7 mouse cellular contexts compared by ENCODE assay signal in the genomic region with DNA sequence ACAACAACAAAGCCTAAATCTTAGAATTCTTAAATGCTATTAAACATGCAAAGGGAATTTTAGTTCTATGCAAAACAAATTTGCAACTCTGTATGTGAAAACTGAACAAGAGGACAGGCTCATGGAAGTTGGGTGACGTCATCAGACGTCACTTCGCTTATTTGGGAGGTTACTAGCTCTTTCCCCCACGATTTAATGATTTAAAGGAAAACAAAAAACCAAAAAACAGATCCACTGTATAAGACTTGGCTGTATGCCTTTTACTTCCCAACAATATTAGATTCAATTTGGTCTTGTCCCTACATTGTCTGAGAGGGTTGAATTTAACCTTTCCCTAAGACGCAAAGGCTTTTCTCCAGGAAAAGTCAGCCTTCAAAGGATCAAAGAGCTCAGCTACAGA. TPM values are rescaled to one million over a fixed set of nuclear protein-coding genes. Genes with fewer than 3 reads are reported as not detected.
DNase-seq lines count a peak whose midpoint lies in the region; ATAC-seq and TF ChIP-seq lines count a peak whose summit lies in the region.

A gene (plus strand): TSS at position 130 of the 400 bp plus-strand sequence.

- peak within 1 kb of the TSS; percentile 78 for H3K9ac ChIP-seq in kidney, postnatal 0 days (ENCODE audit: low read depth, low read length)
- H3K9ac ChIP-seq in liver, postnatal 0 days (replicated peaks) = peak within 1 kb of the TSS; percentile 86
- peak within 1 kb of the TSS; percentile 89 for H3K9ac ChIP-seq in stomach, embryonic 16.5 days (ENCODE audit: low read length)

- TF ChIP-seq EP300 in liver, postnatal 0 days (IDR thresholded peaks at IDR 0.05; ENCODE audit: low read depth) = no peak

- WGBS in kidney, postnatal 0 days = 3% methylated on average over 5 of the region's 5 CpGs
- WGBS in liver, postnatal 0 days (ENCODE audit: insufficient replicate concordance) = 14% methylated on average over 5 of the region's 5 CpGs
- 6% methylated on average over 5 of the region's 5 CpGs for WGBS in stomach, embryonic 16.5 days

- H3K36me3 ChIP-seq in kidney, postnatal 0 days (ENCODE audit: insufficient read depth, low read length) = peaks cover under 1% of the 10 kb centered on the region; the same call in 1 of the 2 replicates
- H3K36me3 ChIP-seq in liver, postnatal 0 days (replicated peaks; ENCODE audit: insufficient read depth, low read length) = peaks cover 12% of the 10 kb centered on the region; the same call in 1 of the 2 replicates
- H3K36me3 ChIP-seq in stomach, embryonic 16.5 days (ENCODE audit: control insufficient read depth, insufficient read depth, low read length) = 0 out of 2 replicates have a peak, but pooled peaks cover 6% of the 10 kb centered on the region

- TF ChIP-seq CTCF in kidney, postnatal 0 days (IDR thresholded peaks at IDR 0.05; ENCODE audit: low read depth) = no peak
- no peak for TF ChIP-seq CTCF in liver, postnatal 0 days (IDR thresholded peaks at IDR 0.05; ENCODE audit: low read depth)

- peak within 1 kb of the TSS; percentile 92 for H3K27ac ChIP-seq in kidney, postnatal 0 days
- peak within 1 kb of the TSS; percentile 94 for H3K27ac ChIP-seq in liver, postnatal 0 days (ENCODE audit: low read depth)
- H3K27ac ChIP-seq in stomach, embryonic 16.5 days (ENCODE audit: low read length) = peak within 1 kb of the TSS; percentile 97

- ATAC-seq in kidney, postnatal 0 days (replicated peaks; ENCODE audit: low FRiP score, low read depth) = no peak
- no peak for ATAC-seq in liver, postnatal 0 days
- ATAC-seq in stomach, embryonic 16.5 days (ENCODE audit: insufficient read depth, low FRiP score) = no peak

- no peaks in the 10 kb centered on the region for H3K9me3 ChIP-seq in kidney, postnatal 0 days (replicated peaks; ENCODE audit: low read length)
- no peaks in the 10 kb centered on the region for H3K9me3 ChIP-seq in liver, postnatal 0 days (ENCODE audit: low read length)
- no peaks in the 10 kb centered on the region for H3K9me3 ChIP-seq in stomach, embryonic 16.5 days (replicated peaks; ENCODE audit: control insufficient read depth, low read length)

- peak within 1 kb of the TSS; percentile 67 for H3K4me2 ChIP-seq in kidney, postnatal 0 days (ENCODE audit: low read length)
- H3K4me2 ChIP-seq in liver, postnatal 0 days (ENCODE audit: low read depth, low read length) = peak within 1 kb of the TSS; percentile 88
- peak within 1 kb of the TSS; percentile 64 for H3K4me2 ChIP-seq in stomach, embryonic 16.5 days (ENCODE audit: low read depth, low read length)

- DNase-seq in 416B (ENCODE audit: low read depth) = peak; percentile 79
- peak; percentile 65 for DNase-seq in CD4-positive, CD25-positive, alpha-beta regulatory T cell, adult 2 months (ENCODE audit: low read depth, low spot score)
- DNase-seq in c-Kit-positive CD71-positive TER-119-positive erythroid progenitor cells, embryonic 14.5 days (ENCODE audit: low spot score) = peak; percentile 32
- DNase-seq in gastrocnemius, postnatal 4 days (ENCODE audit: low spot score in 2 of 2) = no peak
- DNase-seq in kidney, postnatal 0 days (ENCODE audit: low spot score) = peak; percentile 71
- no peak for DNase-seq in liver, postnatal 0 days

- peak within 1 kb of the TSS; percentile 94 for H3K4me3 ChIP-seq in kidney, postnatal 0 days (replicated peaks; ENCODE audit: low read depth, low read length)
- H3K4me3 ChIP-seq in liver, postnatal 0 days (ENCODE audit: low read depth, low read length) = peak within 1 kb of the TSS; percentile 87
- H3K4me3 ChIP-seq in stomach, embryonic 16.5 days (replicated peaks; ENCODE audit: low read length) = peak within 1 kb of the TSS; percentile 86

- 0 out of 2 replicates have a peak, but pooled peaks cover 6% of the 10 kb centered on the region for H3K4me1 ChIP-seq in kidney, postnatal 0 days (replicated peaks; ENCODE audit: insufficient read depth, low read length)
- peaks cover 5% of the 10 kb centered on the region; the same call in 1 of the 2 replicates for H3K4me1 ChIP-seq in liver, postnatal 0 days (ENCODE audit: insufficient read depth)
- peaks cover 5% of the 10 kb centered on the region for H3K4me1 ChIP-seq in stomach, embryonic 16.5 days (ENCODE audit: control insufficient read depth, insufficient read depth, low read length)

- H3K27me3 ChIP-seq in kidney, postnatal 0 days (ENCODE audit: insufficient read depth, low read length) = no peaks in the 10 kb centered on the region
- no peaks in the 10 kb centered on the region for H3K27me3 ChIP-seq in liver, postnatal 0 days (ENCODE audit: insufficient read depth, low read length)
- H3K27me3 ChIP-seq in stomach, embryonic 16.5 days (ENCODE audit: control insufficient read depth, insufficient read depth, low read length) = no peaks in the 10 kb centered on the region

RNA-seq across cellular contexts. Expression of the gene that starts here (rescaled TPM):
- total RNA-seq in gastrocnemius, postnatal 4 days (2021) = 10 to 100 TPM; 25.6 to 28.0 TPM
- 25.8 and 26.8 TPM in 2 replicates for polyA plus RNA-seq in kidney, postnatal 0 days (2015; fragmentation: Nextera tagmentation; extraction: Ambion mirVana)
- 14.8 and 16.4 TPM in 2 replicates for polyA plus RNA-seq in liver, postnatal 0 days (2015; fragmentation: Nextera tagmentation; extraction: Ambion mirVana)
- 25.2 and 27.5 TPM in 2 replicates for polyA plus RNA-seq in stomach, embryonic 16.5 days (2015; fragmentation: Nextera tagmentation; extraction: Ambion mirVana)

Comparison
In these comparisons a context has a peak if more than half of its experiments do, and no peak if none do; other contexts are left out.
1. DNase-seq: peak in 416B (single experiment), CD4-positive, CD25-positive, alpha-beta regulatory T cell, adult 2 months (single experiment), c-Kit-positive CD71-positive TER-119-positive erythroid progenitor cells, embryonic 14.5 days (single experiment) and kidney, postnatal 0 days (single experiment); none in gastrocnemius, postnatal 4 days (0 of 2) and liver, postnatal 0 days (single experiment).
2. Peak in every context shown above with its lines, with median percentiles within 50 percentile points of each other: H3K27ac ChIP-seq, H3K4me2 ChIP-seq, H3K4me3 ChIP-seq and H3K9ac ChIP-seq.